Mouse (Mus musculus) 416B (cell line): ENCODE measurements around the gene Snrpn.
"Not testable (repeated sequence)": the region's sequence is repeated elsewhere in the genome, so short reads cannot be mapped to it uniquely, and the experiment has no call there.

Experiments
- DNase-seq: peaks from one replicate; pipeline ENCODE4 v3.0.0; 2011; ENCODE audit warnings: low read depth

Snrpn gene

GRCm38 (mm10) chr7:60139742-60140480 is at the start of gene Snrpn:
Snrpn (minus strand) TSS chr7:60140219.
- DNase-seq, result no peak

- no peak for DNase-seq
Observed at GRCm38 (mm10) chr7:60170250-60171185, 30.5 kb upstream of the Snrpn start.

- no peak for DNase-seq
Observed at GRCm38 (mm10) chr7:60125332-60125731, 14.7 kb downstream of the Snrpn start.

GRCm38 (mm10) chr7:60123086-60123624 is 16.9 kb downstream of the Snrpn start:
- DNase-seq, result not testable (repeated sequence)

GRCm38 (mm10) chr7:60122434-60123085 is 17.5 kb downstream of the Snrpn start:
- no peak for DNase-seq

GRCm38 (mm10) chr7:60097154-60097859 is 42.7 kb downstream of the Snrpn start:
- DNase-seq, result no peak

- no peak for DNase-seq
Observed at GRCm38 (mm10) chr7:60076301-60076700, 63.7 kb downstream of the Snrpn start.

- no peak for DNase-seq
Observed at GRCm38 (mm10) chr7:60047481-60048201, 92.4 kb downstream of the Snrpn start.

- no peak for DNase-seq
Observed at GRCm38 (mm10) chr7:60013186-60013585, 126.8 kb downstream of the Snrpn start.

- no peak for DNase-seq
Observed at GRCm38 (mm10) chr7:60007727-60008360, 132.2 kb downstream of the Snrpn start.

- DNase-seq, result no peak
Observed at GRCm38 (mm10) chr7:60006262-60006661, 133.8 kb downstream of the Snrpn start.

GRCm38 (mm10) chr7:60004606-60005330 is 135.3 kb downstream of the Snrpn start, which contains the start of the genes Snurf and Gm38393:
Snurf (minus strand) TSS chr7:60005049.
Gm38393 (minus strand) TSS chr7:60005064.
- DNase-seq, result no peak

- no peak for DNase-seq
Observed at GRCm38 (mm10) chr7:60003921-60004605, 136.0 kb downstream of the Snrpn start.

- DNase-seq, result no peak
Observed at GRCm38 (mm10) chr7:60003006-60003865, 136.8 kb downstream of the Snrpn start.

GRCm38 (mm10) chr7:59978646-59979045 is 161.4 kb downstream of the Snrpn start:
- no peak for DNase-seq
